Mouse (Mus musculus) liver, postnatal 0 days (tissue): ENCODE data around the gene Spop. TPM values are rescaled to one million over a fixed set of nuclear protein-coding genes. Genes with fewer than 3 reads are reported as not detected.
A peak's percentile ranks its signal among the peaks of the same experiment; 100 is the strongest.
"Not testable (repeated sequence)": the region's sequence is repeated elsewhere in the genome, so short reads cannot be mapped to it uniquely, and the experiment has no call there.

ENCODE experiments used
- ATAC-seq: fragments of 200-750 bp; cut with Nextera tagmentation; 2 replicates; pipeline ENCODE4 v1.8.0; 2017; ENCODE audit warnings: mild to moderate bottlenecking, moderate library complexity
- DNase-seq: peaks from one replicate; pipeline ENCODE4 v3.0.0-alpha.2; 2016
- H3K27ac ChIP-seq: fragments of 300-500 bp; sonication (generic); 2 replicates; pipeline ENCODE4 v1.5.1; 2014; ENCODE audit warnings: antibody characterized with exemption, moderate library complexity, mild to moderate bottlenecking, low read depth
- H3K27me3 ChIP-seq: fragments of 300-500 bp; sonication (generic); 2 replicates; pipeline ENCODE4 v1.6.1; 2014; ENCODE audit warnings: low read length, control low read depth, mixed read lengths; ENCODE audit not compliant: insufficient read depth
- H3K36me3 ChIP-seq: fragments of 300-500 bp; sonication (generic); replicated peaks from 2 replicates; pipeline ENCODE4 v1.6.1; 2014; ENCODE audit warnings: mild to moderate bottlenecking, control low read depth, low read length, moderate library complexity, mixed read lengths; ENCODE audit not compliant: insufficient read depth
- H3K4me1 ChIP-seq: fragments of 300-500 bp; sonication (generic); 2 replicates; pipeline ENCODE4 v1.6.1; 2014; ENCODE audit warnings: antibody characterized with exemption, mild to moderate bottlenecking, control low read depth; ENCODE audit not compliant: insufficient read depth
- H3K4me2 ChIP-seq: fragments of 300-500 bp; sonication (generic); 2 replicates; pipeline ENCODE4 v1.6.1; 2014; ENCODE audit warnings: low read depth, mild to moderate bottlenecking, low read length, moderate library complexity, mixed read lengths
- H3K4me3 ChIP-seq: fragments of 300-500 bp; sonication (generic); 2 replicates; pipeline ENCODE4 v1.5.1; 2014; ENCODE audit warnings: low read depth, low read length
- H3K9ac ChIP-seq: fragments of 300-500 bp; sonication (generic); replicated peaks from 2 replicates; pipeline ENCODE4 v1.6.1; 2014; ENCODE audit warnings: mild to moderate bottlenecking, moderate library complexity
- H3K9me3 ChIP-seq: fragments of 300-500 bp; sonication (generic); 2 replicates; pipeline ENCODE4 v1.6.1; 2016; ENCODE audit warnings: mild to moderate bottlenecking, control low read depth, low read length, mixed read lengths
- CTCF ChIP-seq: sonication (generic); IDR thresholded peaks from 2 replicates; pipeline ENCODE4 v1.5.1; 2016; ENCODE audit warnings: antibody characterized with exemption, low read depth
- EP300 ChIP-seq: IDR thresholded peaks from 2 replicates; pipeline ENCODE4 v1.6.1; 2016; ENCODE audit warnings: antibody characterized with exemption, low read depth, mild to moderate bottlenecking
- WGBS: fragments of 180-500 bp; shearing (Covaris S2); extraction: QIAGEN DNeasy Blood & Tissue Kit; methylation state at CpG from one replicate; pipeline ENCODE4 v1.1.7; 2014; ENCODE audit not compliant: insufficient replicate concordance; 5-methylcytosine and 5-hydroxymethylcytosine counted together
- polyA plus RNA-seq: library from polyadenylated mRNA; unstranded; fragments of >200 nt; fragmentation: Nextera tagmentation; extraction: Ambion mirVana; gene quantifications from 2 replicates; pipeline ENCODE4 v1.2.1, GENCODE M21; 2015

The Spop gene
- polyA plus RNA-seq, 1 experiment from 2014 or later: 53.2 TPM

DNA sequence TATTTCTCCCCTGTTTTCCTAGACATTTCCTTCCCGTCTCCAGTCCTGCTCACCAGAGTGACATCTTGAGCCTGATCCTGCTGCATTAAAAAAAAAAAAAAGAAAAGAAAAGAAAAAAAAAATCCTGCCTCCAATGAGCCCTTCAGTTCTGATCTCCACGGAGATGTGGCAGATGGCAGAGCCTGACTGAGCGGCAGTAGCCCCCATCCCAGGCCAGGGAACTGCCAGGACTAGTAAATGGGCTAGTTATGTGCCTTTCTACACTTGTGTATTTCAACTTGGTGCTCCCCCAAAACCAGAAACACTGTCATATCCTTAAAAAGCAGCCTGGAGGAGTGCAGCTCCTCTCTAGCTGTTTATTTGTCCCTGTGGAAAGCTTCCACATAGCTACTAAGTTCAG, 87.0 kb downstream of the Spop start:
- no peaks in the 10 kb centered on the region for H3K9me3 ChIP-seq
- DNase-seq: no peak
- H3K9ac ChIP-seq: no peak overlapping the region
- no peak overlapping the region for H3K4me3 ChIP-seq
- no peaks in the 10 kb centered on the region for H3K4me1 ChIP-seq
- no peaks in the 10 kb centered on the region for H3K27me3 ChIP-seq
- H3K27ac ChIP-seq: no peak overlapping the region
- TF ChIP-seq CTCF (no peak), EP300 (no peak)
- ATAC-seq: no peak
- H3K36me3 ChIP-seq: no peaks in the 10 kb centered on the region; the same call in none of the 2 replicates
- H3K4me2 ChIP-seq: no peak overlapping the region
- 70% methylated on average over 3 of the region's 3 CpGs for WGBS

GRCm38 (mm10) chr11:95501826-95502225, 87.9 kb downstream of the Spop start:
- H3K27me3 ChIP-seq, H3K36me3 ChIP-seq, H3K4me2 ChIP-seq, H3K27ac ChIP-seq, H3K9ac ChIP-seq, H3K4me3 ChIP-seq, H3K4me1 ChIP-seq, ATAC-seq, DNase-seq, H3K9me3 ChIP-seq: not testable (repeated sequence)
- 75% methylated on average over 8 of the region's 8 CpGs for WGBS

DNA sequence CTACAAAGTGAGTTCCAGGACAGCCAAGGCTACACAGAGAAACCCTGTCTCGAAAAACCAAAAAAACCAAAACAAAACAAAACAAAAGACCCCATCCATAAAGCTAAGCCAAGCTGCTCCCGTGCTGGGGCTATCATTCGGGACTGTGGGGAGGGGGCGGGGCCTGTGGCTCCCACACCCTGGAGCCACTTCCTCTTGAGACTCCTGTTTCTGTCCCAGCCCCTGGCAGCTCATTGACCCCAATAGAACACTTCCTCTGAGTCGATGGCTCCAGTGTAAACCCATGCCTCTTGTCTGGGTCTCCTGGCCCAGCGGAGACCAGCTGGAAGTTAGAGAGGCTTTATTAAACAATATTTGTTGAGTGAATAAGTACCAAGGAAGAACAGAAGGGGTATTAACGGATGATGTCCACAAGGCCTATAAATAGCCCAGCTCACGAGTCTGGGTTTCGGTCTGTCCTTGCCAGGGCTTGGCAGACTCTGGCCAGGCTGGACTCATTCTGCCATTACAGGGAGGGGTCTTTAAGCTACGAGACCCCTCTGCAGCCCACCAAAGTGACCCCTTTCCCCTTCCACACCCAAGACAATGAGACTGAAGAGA, 89.8 kb downstream of the Spop start:
- Histone ChIP-seq H3K36me3 (no peaks in the 10 kb centered on the region), H3K4me3 (no peak overlapping the region), H3K4me1 (no peaks in the 10 kb centered on the region), H3K9me3 (no peaks in the 10 kb centered on the region), H3K9ac (no peak overlapping the region), H3K4me2 (no peak overlapping the region), H3K27ac (no peak overlapping the region), H3K27me3 (0 out of 2 replicates have a peak, but pooled peaks cover 4% of the 10 kb centered on the region)
- no peak for ATAC-seq
- no peak for TF ChIP-seq CTCF
- TF ChIP-seq EP300: no peak
- no peak for DNase-seq
- 43% methylated on average over 10 of the region's 10 CpGs for WGBS

DNA sequence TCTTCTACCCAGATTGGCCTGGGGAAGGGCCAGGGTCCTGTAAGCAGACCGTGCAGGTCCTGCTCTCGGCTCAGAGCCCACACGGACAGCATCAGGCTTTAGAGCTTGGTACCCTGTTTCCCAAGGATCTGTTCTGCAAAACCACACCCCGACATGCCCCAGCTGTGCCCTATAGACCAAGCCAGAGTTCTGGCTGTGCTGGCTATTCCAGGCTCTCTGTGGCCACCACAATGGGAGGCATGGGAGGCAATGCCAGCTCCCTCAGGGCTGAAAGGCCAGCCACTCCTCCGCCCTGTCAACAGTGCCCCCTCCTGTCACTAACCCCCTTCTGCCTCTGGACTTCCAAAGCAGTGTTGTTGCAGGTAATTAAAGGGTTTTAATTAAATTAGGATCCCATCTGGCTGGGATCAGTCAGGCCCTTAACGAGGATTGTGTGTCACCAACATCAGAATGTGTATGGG, 90.4 kb downstream of the Spop start:
- Histone ChIP-seq H3K4me2 (no peak overlapping the region), H3K9me3 (no peaks in the 10 kb centered on the region), H3K36me3 (no peaks in the 10 kb centered on the region), H3K4me1 (no peaks in the 10 kb centered on the region), H3K4me3 (no peak overlapping the region), H3K9ac (no peak overlapping the region), H3K27ac (no peak overlapping the region), H3K27me3 (0 out of 2 replicates have a peak, but pooled peaks cover 4% of the 10 kb centered on the region)
- DNase-seq: no peak
- no peak for TF ChIP-seq EP300
- TF ChIP-seq CTCF: no peak
- ATAC-seq: no peak
- 71% methylated on average over 6 of the region's 6 CpGs for WGBS

DNA sequence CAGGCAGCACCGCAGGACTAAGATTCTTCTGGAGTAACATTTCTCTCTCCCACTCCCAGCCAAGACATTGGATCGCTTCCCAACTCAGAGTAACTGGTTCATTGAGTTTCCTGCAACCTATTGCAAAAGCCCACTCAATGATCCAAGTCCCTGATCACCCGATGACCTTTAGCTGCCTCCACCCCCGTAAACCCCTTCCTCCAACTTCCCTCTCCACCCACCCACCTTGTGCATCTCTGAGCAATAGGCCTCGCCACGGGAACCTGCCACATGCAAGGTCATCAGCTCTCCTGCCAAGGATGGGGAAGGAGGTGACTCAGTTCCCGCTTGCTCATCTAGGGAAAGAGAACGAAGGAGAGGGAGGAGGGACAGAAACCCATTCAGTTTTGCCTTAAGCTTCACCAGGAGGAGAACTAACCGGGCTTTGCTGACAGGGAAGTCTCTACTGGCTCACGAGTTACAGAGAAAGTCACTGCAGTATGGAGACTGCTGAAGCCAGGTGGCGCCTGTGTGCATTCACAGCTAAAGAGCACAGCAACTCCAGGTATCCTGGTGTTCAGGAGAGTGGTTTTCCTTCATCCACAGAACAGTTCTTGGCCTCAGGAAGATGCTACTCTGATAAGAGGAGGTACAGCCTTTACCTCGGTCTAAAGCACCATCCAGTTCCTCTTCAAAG, 93.3 kb downstream of the Spop start:
- Histone ChIP-seq H3K4me2 (no peak overlapping the region), H3K4me3 (no peak overlapping the region), H3K27ac (no peak overlapping the region), H3K36me3 (no peaks in the 10 kb centered on the region), H3K27me3 (0 out of 2 replicates have a peak, but pooled peaks cover 4% of the 10 kb centered on the region), H3K9ac (no peak overlapping the region), H3K9me3 (no peaks in the 10 kb centered on the region), H3K4me1 (no peaks in the 10 kb centered on the region)
- DNase-seq (no peak), ATAC-seq (no peak)
- TF ChIP-seq CTCF (peak; percentile 50), EP300 (no peak)
- WGBS: 36% methylated on average over 12 of the region's 12 CpGs

DNA sequence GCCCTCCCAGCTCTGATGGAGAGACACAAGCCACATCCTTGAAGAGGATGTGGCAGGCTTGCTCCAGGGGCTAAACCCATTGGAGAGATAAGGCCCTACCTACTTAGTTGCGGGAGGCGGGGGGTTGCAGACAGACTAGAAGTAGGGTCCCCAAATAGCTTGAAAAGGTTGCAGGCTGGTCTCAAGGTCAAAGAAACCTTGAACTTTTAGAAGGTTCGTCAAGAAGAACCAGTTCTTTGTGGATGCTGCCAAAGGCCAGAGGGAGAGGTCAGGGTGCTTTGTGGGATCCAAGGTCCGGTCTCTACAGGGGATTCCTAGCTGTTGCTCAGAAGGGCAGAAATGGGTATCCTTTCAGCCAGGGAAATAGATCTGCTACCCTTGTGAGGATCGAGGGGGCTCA, 93.9 kb downstream of the Spop start:
- Histone ChIP-seq H3K9ac (no peak overlapping the region), H3K36me3 (no peaks in the 10 kb centered on the region), H3K9me3 (no peaks in the 10 kb centered on the region), H3K27ac (no peak overlapping the region), H3K27me3 (peaks cover 9% of the 10 kb centered on the region), H3K4me1 (no peaks in the 10 kb centered on the region), H3K4me2 (no peak overlapping the region), H3K4me3 (no peak overlapping the region)
- TF ChIP-seq CTCF: no peak
- DNase-seq: no peak
- ATAC-seq: no peak
- WGBS: 75% methylated on average over 5 of the region's 5 CpGs
